Mouse (Mus musculus) thymus, postnatal 25 days (tissue): ENCODE data around the gene Armc9.

ENCODE experiments used
- DNase-seq: peaks from one replicate; pipeline ENCODE4 v3.0.0; 2022

Armc9 gene

DNA sequence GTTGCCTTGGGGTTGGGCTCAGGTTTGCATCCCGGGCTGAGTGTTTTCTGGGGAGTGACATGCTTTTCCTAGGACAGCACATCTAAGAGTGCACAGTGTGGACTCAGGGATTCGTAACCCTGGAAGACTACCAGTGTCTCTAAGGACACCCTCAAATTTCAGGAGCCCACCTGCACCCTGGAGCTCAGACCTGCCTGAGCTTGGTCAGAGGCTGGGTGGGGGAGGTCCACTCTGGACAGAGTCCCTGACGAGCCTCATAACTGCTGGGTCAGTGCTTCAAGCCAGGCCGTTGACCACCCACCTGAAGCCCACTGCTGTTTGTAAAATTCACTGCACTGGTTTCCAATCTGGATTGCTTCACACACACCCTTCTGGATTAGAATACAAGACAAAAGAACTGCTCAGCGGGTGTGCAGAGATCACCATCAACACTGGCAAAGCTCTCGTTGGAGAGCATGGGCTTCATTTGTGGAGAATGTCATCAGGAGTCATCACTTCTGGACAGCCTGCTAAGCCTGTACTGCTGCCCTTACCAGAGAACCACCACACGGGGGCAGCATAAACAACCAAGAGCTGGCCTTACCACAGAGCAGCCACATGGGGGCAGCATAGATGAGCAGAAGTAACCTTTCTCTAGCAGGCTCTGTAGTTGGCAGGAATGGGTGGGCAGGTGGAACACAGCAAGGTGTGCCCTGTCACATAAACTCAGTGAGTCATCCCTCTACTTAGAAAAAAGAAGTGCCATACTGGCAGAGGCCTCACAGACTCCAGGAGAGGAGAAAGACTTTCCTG, 24.1 kb downstream of the Armc9 start:
- peak; percentile 82 for DNase-seq

GRCm38 (mm10) chr1:86182004-86182709, 27.6 kb downstream of the Armc9 start:
- DNase-seq, result no peak

DNA sequence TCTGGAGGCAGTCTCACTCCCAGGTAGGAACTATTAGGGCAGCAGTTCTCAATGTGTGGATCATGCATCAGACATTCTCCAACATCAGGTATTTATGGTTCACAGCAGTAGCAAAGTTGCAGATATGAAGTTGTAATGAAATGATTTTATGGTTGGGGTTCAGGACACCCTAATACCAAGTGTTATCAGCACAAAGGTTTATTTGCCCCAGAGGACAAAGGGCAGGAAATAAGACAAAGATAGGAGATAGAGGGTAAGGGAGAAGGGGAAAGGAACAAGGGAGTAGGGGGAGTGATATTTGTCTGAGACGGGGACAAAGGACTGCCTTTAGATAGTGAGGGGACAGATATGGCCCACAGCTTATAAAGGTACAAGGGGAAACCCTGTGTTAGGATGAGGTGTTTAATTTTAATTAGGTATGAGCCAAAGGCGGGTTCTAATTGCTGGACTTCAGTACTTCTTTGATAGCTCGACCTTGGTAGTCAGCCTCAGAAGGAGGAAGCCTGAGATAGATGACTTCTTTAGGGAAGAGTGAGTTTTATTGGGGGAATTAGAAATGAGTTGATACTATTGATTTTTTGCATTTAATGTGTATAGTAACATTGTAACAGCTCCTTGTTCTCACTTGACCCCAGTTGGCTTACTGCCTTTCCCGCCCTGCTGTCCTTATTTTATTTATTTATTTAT, 29.1 kb downstream of the Armc9 start:
- DNase-seq, result no peak

DNA sequence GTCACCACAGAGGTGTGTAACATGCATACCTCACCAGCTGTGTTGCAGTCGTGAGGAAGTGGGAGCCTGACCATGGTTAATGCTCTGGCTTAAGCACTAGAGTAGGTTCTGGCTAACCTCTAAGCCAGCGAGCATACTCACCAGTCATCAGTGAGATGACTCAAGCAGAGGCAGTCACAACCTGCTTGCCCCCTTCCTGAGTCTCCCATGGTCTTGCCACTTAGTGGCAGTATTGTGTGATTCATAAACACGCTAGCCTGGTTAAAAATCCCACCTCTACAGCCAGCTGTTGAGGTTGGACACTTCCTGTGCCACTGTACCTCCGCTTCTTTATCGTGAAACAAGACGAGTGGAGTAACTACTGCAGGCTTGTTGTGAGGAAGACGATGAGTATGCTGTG, 32.2 kb downstream of the Armc9 start:
- DNase-seq, result no peak

GRCm38 (mm10) chr1:86187856-86188255, 33.3 kb downstream of the Armc9 start:
- DNase-seq, result no peak

DNA sequence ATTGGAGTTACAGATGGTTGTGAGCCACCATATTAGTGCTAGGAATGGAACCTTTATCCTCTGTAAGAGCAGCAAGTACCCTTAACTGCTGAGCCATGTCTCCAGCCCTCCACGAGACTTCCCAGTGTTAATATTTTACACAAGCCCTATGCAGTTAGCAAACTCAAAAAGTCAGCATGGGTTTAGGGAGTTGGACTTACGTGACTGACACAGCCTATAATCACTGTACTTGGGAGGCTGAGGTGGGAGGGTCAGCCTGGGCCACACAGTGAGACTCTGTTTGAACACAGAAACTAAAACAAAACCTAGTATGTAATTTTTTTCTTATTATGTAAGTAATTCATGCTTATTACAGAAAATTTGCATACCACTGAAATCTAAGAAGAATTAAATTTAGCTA, 33.7 kb downstream of the Armc9 start:
- no peak for DNase-seq

- no peak for DNase-seq
Observed at GRCm38 (mm10) chr1:86189034-86189702, 34.6 kb downstream of the Armc9 start.

DNA sequence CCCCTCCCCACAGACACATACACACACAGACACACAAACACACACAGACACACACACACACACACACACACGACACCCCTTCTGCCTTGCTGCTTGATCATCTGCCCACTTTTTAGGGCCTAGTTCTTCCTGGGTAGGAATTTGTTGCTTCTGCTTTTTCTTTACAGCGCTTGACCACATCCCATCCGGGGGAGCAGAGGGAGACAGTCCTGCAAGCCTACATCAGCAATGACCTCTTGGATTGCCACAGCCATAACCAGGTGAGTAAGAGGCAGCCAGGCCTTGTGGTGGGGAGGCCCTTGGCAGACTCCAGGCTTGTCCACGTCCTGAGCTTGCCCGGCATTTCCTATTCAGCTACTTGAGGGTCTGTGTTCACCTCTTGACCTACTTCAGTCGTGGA, 36.3 kb downstream of the Armc9 start:
- no peak for DNase-seq

- DNase-seq, result no peak
Observed at GRCm38 (mm10) chr1:86194044-86194443, 39.5 kb downstream of the Armc9 start.

DNA sequence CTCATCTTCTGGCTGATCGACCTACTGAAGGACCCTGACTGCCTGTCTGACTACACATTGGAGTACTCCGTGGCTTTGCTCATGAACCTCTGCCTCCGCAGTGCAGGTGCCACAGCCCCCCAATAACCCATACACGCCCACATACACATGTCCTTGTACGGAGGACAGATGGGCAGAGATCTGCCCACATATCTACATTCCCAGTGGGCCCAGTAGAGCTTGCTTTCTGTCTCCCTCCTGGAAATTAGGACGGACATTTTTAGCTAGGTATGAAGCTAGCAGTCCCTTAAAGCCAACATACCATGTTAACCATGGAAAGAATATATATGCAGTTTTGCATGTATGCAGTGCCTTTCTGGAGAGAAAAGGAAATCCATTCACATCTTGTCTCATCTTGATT, 43.7 kb downstream of the Armc9 start:
- DNase-seq, result no peak

DNA sequence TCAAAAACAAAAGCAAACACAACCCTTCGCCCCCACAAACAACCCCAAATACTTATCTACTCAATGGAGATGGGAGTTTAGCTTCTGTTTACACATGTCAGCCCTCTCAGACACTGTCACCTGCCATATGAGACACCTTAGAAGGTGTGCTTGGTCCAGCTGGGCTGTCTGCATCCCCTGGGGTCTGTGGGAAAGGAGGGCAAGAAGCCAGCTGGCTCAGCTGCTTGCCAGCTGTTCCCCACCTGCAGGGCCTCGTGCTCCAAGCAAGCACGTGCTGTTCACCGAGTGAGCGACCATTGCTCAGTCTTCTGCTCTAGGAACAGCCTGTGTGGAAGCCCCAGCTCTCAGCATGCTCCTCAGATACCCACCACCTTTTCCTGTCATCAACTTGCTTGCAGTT, 44.4 kb downstream of the Armc9 start:
- DNase-seq, result no peak

- no peak for DNase-seq
Observed at GRCm38 (mm10) chr1:86201312-86201711, 46.7 kb downstream of the Armc9 start.

GRCm38 (mm10) chr1:86202617-86203219, 48.1 kb downstream of the Armc9 start:
- no peak for DNase-seq

- no peak for DNase-seq
Observed at GRCm38 (mm10) chr1:86210676-86211075, 56.1 kb downstream of the Armc9 start.

DNA sequence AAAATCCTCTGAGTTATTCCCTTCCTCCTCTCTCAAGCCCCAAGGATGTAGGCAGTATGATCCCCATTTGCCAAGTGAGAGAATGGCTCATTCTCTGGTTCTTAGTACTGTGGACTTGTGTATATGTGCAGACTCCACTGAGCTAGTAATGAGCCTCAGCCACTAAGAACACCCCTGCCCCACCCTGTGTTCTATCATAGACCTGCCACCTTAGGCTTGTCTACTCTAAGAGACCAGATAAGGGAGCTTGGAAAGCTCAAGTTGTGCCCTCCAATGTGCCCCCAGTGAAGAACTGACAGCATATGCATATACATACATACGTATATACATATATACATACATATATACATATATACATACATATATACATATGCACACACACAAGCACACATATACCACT, 56.9 kb downstream of the Armc9 start:
- DNase-seq, result no peak

- no peak for DNase-seq
Observed at GRCm38 (mm10) chr1:86212731-86213130, 58.2 kb downstream of the Armc9 start.

DNA sequence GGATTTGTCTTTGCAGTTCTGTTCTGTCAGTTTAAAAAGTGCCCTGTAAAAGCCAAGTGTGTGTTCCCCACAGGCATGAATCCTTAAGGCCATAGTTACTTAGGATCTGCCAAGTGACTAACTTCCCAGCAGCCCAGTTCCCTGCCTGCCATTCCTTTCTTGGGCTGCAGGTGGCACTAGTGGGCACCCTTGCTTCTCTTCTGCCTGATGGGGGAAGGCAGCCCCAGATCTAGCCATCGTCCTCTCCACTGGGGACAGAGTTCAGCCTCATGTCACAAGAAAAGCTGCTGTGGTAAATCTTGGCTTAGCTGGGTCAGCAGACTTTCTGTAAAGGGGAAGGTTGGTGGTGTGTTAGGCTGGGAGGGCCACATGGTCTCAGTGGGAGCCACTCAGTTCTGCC, 59.6 kb downstream of the Armc9 start:
- DNase-seq, result peak; percentile 80

DNA sequence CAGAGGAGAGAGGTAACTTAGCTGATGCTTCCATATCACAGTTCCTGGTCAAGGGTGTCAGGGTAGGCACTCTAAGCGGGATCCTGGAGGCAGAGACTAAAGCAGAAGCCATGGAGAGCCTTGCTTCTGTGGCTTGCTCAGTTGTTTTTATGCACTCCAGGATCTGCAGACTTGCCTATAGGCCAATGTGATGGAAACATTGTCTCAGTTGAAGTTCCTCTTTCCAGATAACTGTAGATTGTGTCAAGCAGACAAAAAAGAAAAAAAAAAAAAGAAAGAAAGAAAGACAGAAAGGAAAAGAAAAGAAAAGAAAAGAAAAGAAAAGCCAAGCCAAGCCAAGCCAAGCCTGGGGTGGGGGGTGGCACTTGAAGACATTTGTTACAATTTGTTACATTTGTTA, 60.7 kb downstream of the Armc9 start:
- no peak for DNase-seq

DNA sequence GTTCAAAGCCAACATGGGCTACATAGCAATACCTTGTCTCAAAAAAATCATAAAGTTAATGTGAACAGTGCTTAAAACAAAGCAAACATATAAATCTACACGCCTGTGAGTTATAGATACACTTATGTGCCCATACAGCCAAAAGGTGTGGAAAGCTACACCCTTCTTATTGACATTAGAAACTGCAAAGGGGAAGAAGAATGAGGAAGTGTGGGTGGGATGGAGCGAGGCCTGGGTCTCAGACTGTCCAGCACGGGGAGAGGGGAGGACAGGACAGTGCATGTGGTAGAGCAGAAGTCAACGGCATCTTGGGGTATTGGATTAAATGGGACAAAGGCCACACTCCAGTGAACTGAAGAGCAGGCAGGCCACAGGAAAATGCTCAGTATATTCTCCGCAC, 61.8 kb downstream of the Armc9 start:
- DNase-seq, result no peak

DNA sequence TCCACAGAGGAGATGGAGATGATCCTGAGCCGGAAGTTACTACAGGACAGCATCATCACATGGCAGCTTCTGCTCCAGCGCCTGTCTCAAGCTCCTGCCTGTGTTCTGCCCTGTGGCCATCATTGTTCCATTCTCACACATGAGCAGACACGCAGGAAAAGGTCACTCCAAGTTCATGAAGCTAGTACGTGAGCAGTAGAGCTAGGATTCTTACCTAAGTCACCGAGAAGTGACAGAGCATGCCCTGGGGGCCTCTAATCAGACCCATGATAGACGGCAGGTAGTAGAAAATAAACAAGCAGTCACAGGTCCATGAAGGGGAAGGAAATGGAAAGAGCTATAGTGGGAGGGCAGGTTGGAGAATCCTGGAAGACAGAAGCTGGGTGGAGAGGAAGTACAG, 63.4 kb downstream of the Armc9 start:
- no peak for DNase-seq

DNA sequence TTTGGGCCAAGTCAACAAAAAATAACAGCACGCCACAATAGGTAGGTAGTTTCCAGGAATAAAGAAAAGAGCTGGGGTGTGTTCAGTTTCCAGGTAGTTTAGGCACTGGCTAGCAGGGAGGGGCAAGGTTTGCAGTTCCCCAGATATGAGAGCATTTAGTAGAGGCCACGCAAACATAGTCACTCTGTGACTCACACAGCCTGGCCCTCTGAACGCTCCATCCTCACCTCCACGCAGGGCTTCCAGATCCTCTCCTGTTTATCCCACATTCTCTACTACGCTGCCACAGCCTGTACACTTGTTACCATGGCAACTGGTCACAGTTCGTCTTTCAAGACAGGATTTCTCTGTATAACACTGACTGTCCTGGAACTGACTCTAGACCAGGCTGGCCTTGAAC, 70.6 kb downstream of the Armc9 start:
- no peak for DNase-seq

- peak; percentile 21 for DNase-seq
Observed at GRCm38 (mm10) chr1:86228653-86229052, 74.1 kb downstream of the Armc9 start.
